Mouse (Mus musculus) forebrain, embryonic 15.5 days (tissue): ENCODE results near the gene Ell. TPM values are rescaled to one million over a fixed set of nuclear protein-coding genes. Genes with fewer than 3 reads are reported as not detected.
"Not testable (repeated sequence)": the region's sequence is repeated elsewhere in the genome, so short reads cannot be mapped to it uniquely, and the experiment has no call there.

Experiments
- ATAC-seq: fragments of 200-750 bp; cut with Nextera tagmentation; replicated peaks from 2 replicates; pipeline ENCODE4 v1.8.0; 2017; ENCODE audit warnings: mild to moderate bottlenecking, moderate TSS enrichment, moderate library complexity
- H3K27ac ChIP-seq: fragments of 300-500 bp; sonication (generic); replicated peaks from 2 replicates; pipeline ENCODE4 v1.5.1; 2015; ENCODE audit warnings: mild to moderate bottlenecking, inconsistent platforms
- H3K27me3 ChIP-seq: fragments of 300-500 bp; sonication (generic); 2 replicates; pipeline ENCODE4 v1.6.1; 2015; ENCODE audit warnings: inconsistent platforms
- H3K36me3 ChIP-seq: fragments of 300-500 bp; sonication (generic); 2 replicates; pipeline ENCODE4 v1.6.1; 2015; ENCODE audit warnings: mild to moderate bottlenecking, inconsistent platforms
- H3K4me1 ChIP-seq: fragments of 300-500 bp; sonication (generic); 2 replicates; pipeline ENCODE4 v1.6.1; 2015; ENCODE audit warnings: inconsistent platforms
- H3K4me2 ChIP-seq: fragments of 300-500 bp; sonication (generic); replicated peaks from 2 replicates; pipeline ENCODE4 v1.6.1; 2015; ENCODE audit warnings: mild to moderate bottlenecking, inconsistent platforms
- H3K4me3 ChIP-seq: fragments of 300-500 bp; sonication (generic); 2 replicates; pipeline ENCODE4 v1.5.1; 2015; ENCODE audit warnings: mild to moderate bottlenecking, inconsistent platforms
- H3K9ac ChIP-seq: fragments of 300-500 bp; sonication (generic); replicated peaks from 2 replicates; pipeline ENCODE4 v1.6.1; 2015; ENCODE audit warnings: mild to moderate bottlenecking, inconsistent platforms
- H3K9me3 ChIP-seq: fragments of 300-500 bp; sonication (generic); 2 replicates; pipeline ENCODE4 v1.6.1; 2016; ENCODE audit warnings: inconsistent platforms
- WGBS: fragments of 180-500 bp; shearing (Covaris S2); methylation state at CpG from one replicate; pipeline ENCODE4 v1.1.7; 2015; ENCODE audit warnings: mixed read lengths; 5-methylcytosine and 5-hydroxymethylcytosine counted together
- polyA plus RNA-seq: library from polyadenylated mRNA; unstranded; fragments of >200 nt; fragmentation: Nextera tagmentation; extraction: Ambion mirVana; gene quantifications from 2 replicates; pipeline ENCODE4 v1.2.1, GENCODE M21; 2015

Ell gene
- polyA plus RNA-seq, 1 experiment from 2014 or later = 19.2 TPM

DNA sequence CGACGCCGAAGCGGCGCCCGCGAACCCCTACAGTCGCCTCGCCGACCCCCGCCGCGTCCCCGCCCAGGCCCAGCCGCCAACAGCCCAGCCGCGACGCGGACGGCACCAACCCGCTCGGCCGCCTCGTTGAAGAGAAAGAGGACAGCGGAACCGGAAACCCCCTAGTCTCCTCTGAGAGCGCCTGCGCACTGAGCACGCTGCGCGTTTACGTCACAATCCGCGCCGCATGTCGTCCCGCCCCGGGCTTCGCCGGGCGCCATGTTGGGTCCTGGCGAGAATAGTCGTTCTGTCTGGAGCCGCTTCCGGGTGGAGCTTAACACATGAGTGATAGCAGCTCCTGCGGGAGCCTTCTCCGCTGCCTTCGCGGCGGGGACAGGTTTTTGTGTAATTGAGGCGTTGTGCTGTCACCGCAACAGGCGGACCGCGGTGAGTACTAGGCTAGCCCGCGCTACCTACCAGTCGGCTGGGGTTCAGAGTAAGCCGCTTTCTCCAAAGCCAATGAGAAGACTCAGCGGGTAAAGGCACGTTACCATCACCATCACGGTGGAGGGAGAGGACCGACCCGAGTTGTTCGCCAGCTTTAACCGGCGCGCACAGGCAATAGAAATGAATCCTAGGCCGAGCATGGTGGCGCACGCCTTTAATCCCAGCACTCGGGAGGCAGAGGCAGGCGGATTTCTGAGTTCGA lies 28.9 kb upstream of the Ell start, which contains the start of gene Uba52:
Gene Uba52 (minus strand): TSS at position 574 of the 688 bp plus-strand sequence.
- Histone ChIP-seq H3K4me1 (peaks cover 32% of the 10 kb centered on the region), H3K4me3 (peak within 1 kb of the TSS; percentile 84), H3K27me3 (no peaks in the 10 kb centered on the region), H3K27ac (peak within 1 kb of the TSS; percentile 99), H3K9me3 (no peaks in the 10 kb centered on the region), H3K4me2 (peak within 1 kb of the TSS; percentile 97), H3K9ac (peak within 1 kb of the TSS; percentile 89), H3K36me3 (peaks cover 28% of the 10 kb centered on the region)
- peak; percentile 88 for ATAC-seq
- 1% methylated on average over 74 of the region's 74 CpGs for WGBS

DNA sequence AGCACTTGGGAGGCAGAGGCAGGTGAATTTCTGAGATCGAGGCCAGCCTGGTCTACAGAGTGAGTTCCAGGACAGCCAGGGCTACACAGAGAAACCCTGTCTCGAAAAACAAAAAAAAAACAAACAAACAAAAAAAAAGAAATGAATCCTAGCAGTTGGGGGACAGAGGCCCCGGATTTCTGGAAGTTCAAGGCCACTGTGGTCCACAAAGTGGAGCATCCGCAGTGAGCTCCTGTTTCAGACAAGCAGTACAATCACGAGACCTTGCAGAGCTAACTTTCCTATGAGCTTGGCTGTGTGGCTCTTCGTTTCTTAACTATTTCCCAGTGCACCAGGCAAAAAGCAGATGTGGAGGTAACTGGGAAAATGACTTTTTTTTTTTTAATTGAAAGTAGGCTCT lies 28.1 kb upstream of the Ell start:
- H3K9ac ChIP-seq = peak overlapping the region; percentile 89; the same call in 1 of the 2 replicates
- peaks cover 29% of the 10 kb centered on the region for H3K36me3 ChIP-seq
- H3K27me3 ChIP-seq, ATAC-seq, H3K9me3 ChIP-seq: not testable (repeated sequence)
- H3K4me1 ChIP-seq = peaks cover 25% of the 10 kb centered on the region
- peak overlapping the region; percentile 97 for H3K4me2 ChIP-seq
- peak overlapping the region; percentile 99; the same call in 1 of the 2 replicates for H3K27ac ChIP-seq
- H3K4me3 ChIP-seq = peak overlapping the region; percentile 84
- WGBS = 85% methylated on average over 6 of the region's 6 CpGs

DNA sequence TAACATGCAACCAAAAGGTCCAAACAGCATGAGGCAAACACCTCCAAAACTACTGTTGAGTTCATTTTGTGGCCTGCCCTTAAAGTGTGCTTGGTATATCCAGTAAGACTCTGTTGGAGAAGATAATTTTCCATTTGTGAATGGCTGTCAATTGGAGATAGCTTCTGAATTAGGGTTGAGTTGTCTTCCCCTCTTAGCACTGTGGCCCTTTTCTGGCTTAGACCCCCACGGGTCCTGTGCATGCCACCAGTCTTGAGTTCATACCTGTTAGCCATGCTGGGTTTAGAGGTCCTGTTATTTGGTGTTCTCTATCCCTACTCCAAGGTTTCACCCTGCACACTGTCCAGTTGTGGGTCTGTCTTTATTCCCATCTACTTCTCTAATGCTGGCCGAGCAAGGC lies 27.5 kb upstream of the Ell start:
- H3K4me1 ChIP-seq = peaks cover 23% of the 10 kb centered on the region
- H3K27ac ChIP-seq = no peak overlapping the region
- peaks cover 34% of the 10 kb centered on the region for H3K36me3 ChIP-seq
- no peak overlapping the region for H3K4me3 ChIP-seq
- no peak for ATAC-seq
- no peaks in the 10 kb centered on the region for H3K9me3 ChIP-seq
- WGBS = 100% methylated on average over 2 of the region's 2 CpGs
- H3K27me3 ChIP-seq = no peaks in the 10 kb centered on the region
- no peak overlapping the region for H3K4me2 ChIP-seq
- H3K9ac ChIP-seq = no peak overlapping the region

DNA sequence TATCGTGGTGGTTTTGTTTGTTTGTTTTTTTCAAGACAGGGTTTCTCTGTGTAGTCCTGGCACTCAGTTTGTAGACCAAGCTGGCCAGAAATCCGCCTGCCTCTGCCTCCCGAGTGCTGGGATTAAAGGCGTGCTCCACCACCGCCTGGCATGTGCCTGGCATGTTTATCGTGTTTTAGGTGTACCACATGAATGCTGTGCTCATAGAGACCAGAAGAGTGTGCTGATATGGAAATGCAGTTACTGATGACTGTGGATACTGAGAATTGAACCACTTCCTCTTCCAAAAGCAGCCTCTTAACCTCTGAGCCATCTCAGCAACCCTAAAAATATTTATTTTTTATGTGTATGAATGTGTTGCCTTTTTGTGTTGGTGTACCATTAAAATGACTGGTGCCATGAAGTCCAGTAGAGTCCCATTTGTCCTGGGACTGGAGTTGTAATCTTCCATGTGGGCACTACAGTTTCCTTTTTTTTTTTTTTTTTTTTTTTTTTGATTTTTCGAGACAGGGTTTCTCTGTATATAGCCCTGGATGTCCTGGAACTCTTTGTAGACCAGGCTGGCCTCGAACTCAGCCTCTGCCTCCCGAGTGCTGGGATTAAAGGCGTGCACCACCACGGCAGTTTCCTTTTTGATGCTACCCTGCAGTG lies 26.9 kb upstream of the Ell start:
- Histone ChIP-seq H3K4me1 (peaks cover 20% of the 10 kb centered on the region), H3K27ac (no peak overlapping the region), H3K4me2 (no peak overlapping the region), H3K9ac (no peak overlapping the region), H3K4me3 (no peak overlapping the region), H3K27me3 (no peaks in the 10 kb centered on the region), H3K36me3 (peaks cover 28% of the 10 kb centered on the region), H3K9me3 (no peaks in the 10 kb centered on the region)
- ATAC-seq = no peak
- 95% methylated on average over 11 of the region's 11 CpGs for WGBS

DNA sequence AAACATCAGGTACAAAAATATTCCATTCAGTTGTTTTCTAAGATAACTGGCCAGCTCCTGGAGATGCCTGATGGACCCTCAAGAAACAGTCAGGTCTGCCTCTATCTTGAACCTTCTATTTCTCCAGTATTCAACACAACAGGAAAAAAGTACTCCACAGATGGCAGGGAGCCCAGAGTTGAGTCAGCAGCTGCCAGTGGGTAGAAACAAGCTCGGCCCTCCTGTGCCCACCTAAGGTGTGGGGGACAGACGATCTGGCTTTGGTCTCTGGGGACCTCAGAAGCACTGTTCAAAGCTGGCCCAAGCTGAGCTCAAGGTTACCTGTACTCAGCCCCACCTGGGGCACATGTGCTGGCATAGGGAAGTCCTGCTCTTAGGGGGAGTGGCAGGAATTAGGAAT lies 25.8 kb upstream of the Ell start:
- Histone ChIP-seq H3K4me3 (no peak overlapping the region), H3K4me1 (peaks cover 18% of the 10 kb centered on the region), H3K27ac (no peak overlapping the region), H3K9me3 (no peaks in the 10 kb centered on the region), H3K9ac (no peak overlapping the region), H3K36me3 (peaks cover 24% of the 10 kb centered on the region), H3K4me2 (no peak overlapping the region), H3K27me3 (no peaks in the 10 kb centered on the region)
- WGBS = 49% methylated on average over 2 of the region's 2 CpGs
- no peak for ATAC-seq

DNA sequence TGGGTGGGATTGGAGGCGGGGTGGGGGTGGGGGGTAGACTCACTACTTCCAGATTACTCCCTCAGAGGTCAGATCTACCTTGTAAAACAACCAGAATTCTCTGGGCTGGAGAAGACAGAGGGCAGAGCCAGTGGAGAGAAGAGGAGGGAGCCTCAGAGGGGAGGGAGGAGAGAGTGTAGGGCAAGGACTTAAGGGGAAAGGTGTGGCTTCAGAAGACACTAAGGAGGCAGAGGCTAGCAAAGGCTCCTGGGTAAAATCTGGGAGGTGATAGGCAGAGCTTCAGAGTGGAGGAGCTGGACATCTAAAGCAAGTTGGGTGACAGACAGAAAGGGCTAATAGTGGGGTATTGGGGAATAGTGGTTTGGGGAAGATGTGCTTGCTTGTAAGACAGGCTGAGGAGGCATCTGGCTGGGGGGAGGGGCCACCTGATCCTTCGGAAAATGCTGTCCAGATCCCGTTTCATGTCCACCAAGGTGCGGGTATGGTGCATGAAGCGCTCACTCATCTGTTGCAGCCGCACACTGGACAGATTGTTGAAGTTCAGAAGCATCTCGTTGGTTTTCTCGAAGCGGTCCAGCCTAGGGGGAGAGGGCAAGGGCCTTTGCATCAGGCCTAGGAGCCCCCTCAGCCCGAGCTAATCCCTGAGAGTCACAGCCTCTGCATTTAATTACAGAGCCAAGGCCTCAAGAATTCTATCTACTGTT lies 21.2 kb upstream of the Ell start:
- 75% methylated on average over 10 of the region's 10 CpGs for WGBS
- no peak overlapping the region for H3K4me3 ChIP-seq

DNA sequence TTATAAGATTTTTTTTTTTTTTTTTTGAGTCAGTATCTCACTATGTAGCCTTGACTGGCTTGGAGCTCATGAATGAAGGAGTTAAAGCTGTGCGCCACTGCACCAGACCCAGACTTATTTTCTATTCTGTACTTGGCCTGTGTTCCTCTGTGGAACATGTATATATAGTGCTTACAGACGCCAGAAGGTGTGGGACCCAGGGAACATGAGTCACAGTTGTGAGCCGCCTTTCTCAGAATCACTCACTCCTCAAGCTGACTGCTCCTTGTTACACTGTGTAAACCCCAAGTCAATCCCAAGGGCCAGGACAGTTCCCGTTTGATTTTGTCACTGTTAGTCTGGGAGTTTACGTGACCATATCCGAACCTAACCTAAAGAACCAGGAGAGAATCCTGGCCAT lies 20.2 kb upstream of the Ell start:
- ATAC-seq = no peak
- no peak overlapping the region for H3K27ac ChIP-seq
- H3K4me1 ChIP-seq = peaks cover 14% of the 10 kb centered on the region
- no peak overlapping the region for H3K4me3 ChIP-seq
- H3K27me3 ChIP-seq = no peaks in the 10 kb centered on the region
- no peaks in the 10 kb centered on the region for H3K9me3 ChIP-seq
- H3K9ac ChIP-seq = no peak overlapping the region
- H3K36me3 ChIP-seq = peaks cover 14% of the 10 kb centered on the region
- no peak overlapping the region for H3K4me2 ChIP-seq
- WGBS = 96% methylated on average over 6 of the region's 6 CpGs

More for the DNA sequence above, 21.2 kb upstream of the Ell start:
- Histone ChIP-seq H3K27ac (no peak overlapping the region), H3K4me2 (no peak overlapping the region), H3K9ac (no peak overlapping the region), H3K4me1 (peaks cover 11% of the 10 kb centered on the region), H3K9me3 (no peaks in the 10 kb centered on the region), H3K36me3 (peaks cover 19% of the 10 kb centered on the region), H3K27me3 (no peaks in the 10 kb centered on the region)
- ATAC-seq = no peak

DNA sequence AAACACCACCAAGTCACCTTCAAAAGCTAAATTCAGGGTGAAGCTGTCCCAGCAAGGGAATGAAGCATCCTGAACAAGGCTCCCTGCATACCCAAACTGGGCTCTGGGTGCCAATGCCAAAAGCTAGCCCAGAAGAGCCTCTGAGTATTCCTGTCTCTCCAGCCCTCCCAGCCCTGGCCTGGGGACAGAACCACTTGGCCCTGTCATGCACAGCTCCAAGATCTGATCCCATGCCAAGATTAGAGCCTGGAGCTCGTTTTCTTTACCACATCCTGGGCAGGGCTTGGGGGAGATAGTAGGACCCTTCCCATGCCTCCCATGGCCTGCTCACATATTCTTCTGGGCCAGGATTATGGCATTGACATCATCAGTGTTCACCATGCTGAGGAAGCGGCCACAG lies 19.7 kb upstream of the Ell start:
- H3K27ac ChIP-seq = no peak overlapping the region
- no peak overlapping the region for H3K4me3 ChIP-seq
- H3K4me2 ChIP-seq = no peak overlapping the region
- no peak overlapping the region for H3K9ac ChIP-seq
- H3K4me1 ChIP-seq = peaks cover 14% of the 10 kb centered on the region
- no peaks in the 10 kb centered on the region for H3K9me3 ChIP-seq
- WGBS = 66% methylated on average over 2 of the region's 2 CpGs
- no peak for ATAC-seq
- peaks cover 11% of the 10 kb centered on the region for H3K36me3 ChIP-seq
- H3K27me3 ChIP-seq = no peaks in the 10 kb centered on the region

DNA sequence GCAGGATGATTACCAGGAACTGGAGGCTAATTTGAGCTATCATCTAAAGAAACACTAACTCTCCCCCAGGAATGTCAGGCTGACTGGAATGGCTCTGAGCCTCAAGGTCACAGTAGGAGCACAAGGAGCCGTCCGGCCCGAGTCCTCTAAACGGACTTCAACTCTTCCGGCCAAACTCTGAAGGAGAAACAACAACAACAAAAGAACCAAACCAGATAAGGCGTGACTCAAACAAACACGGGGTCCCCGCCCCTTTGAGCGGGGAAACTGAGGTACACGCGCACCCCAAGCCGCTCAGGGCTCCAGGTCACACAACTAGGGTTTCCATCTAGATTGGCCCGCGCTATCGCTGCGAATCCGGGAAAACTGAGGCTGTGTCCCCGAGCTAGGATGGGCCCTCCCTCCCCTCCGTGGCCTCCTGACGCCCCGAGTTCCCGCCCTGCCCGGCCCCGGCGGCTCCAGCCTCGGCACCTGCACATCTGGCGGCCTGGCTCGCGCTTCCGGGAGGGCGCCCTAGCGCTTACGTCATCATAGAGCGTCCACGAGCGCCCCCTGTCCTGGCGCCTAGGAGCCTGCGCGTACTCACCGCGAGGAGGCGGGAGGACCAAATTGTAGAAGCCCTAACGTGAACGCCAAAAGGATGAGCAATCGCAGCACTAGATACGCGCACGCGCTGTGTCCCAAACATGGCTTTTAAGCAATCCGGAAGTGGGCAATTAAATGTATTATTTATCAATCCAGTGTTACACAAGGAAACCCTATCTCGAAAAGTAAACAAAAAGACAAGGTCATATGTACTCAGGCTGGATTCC lies 16.5 kb upstream of the Ell start:
- Histone ChIP-seq H3K4me3 (peak overlapping the region; percentile 76), H3K4me1 (peaks cover 23% of the 10 kb centered on the region), H3K4me2 (peak overlapping the region; percentile 70), H3K9me3 (no peaks in the 10 kb centered on the region), H3K36me3 (peaks cover 5% of the 10 kb centered on the region; the same call in 1 of the 2 replicates), H3K9ac (peak overlapping the region; percentile 78), H3K27ac (peak overlapping the region; percentile 93), H3K27me3 (no peaks in the 10 kb centered on the region)
- under 1% methylated on average over 51 of the region's 51 CpGs for WGBS
- ATAC-seq = peak; percentile 85

DNA sequence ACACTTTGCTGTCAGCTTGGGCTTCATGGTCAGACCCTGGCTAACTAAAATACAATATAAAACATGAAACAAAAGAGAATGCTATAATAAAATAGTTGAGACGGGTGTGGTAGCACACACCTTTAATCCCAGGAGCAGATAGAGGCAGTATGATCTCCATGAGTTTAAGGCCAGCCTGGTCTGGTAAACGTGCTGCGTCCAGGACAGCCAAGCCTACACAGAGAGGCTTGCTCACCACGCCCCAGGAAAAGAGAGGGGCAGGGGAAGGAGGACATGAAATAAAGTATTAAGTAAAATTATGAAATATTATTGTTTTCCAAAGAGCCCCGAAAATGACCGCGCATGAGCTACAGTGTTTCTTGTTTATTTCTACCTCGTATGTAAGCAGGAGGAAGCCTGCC lies 12.1 kb upstream of the Ell start:
- peaks cover 41% of the 10 kb centered on the region for H3K4me1 ChIP-seq
- H3K4me2 ChIP-seq = peak overlapping the region; percentile 59
- H3K9ac ChIP-seq = peak overlapping the region; percentile 91
- peaks cover 13% of the 10 kb centered on the region for H3K36me3 ChIP-seq
- H3K27ac ChIP-seq = peak overlapping the region; percentile 84
- peak overlapping the region; percentile 76 for H3K4me3 ChIP-seq
- no peaks in the 10 kb centered on the region for H3K9me3 ChIP-seq
- WGBS = 2% methylated on average over 8 of the region's 8 CpGs
- ATAC-seq = no peak
- H3K27me3 ChIP-seq = no peaks in the 10 kb centered on the region

DNA sequence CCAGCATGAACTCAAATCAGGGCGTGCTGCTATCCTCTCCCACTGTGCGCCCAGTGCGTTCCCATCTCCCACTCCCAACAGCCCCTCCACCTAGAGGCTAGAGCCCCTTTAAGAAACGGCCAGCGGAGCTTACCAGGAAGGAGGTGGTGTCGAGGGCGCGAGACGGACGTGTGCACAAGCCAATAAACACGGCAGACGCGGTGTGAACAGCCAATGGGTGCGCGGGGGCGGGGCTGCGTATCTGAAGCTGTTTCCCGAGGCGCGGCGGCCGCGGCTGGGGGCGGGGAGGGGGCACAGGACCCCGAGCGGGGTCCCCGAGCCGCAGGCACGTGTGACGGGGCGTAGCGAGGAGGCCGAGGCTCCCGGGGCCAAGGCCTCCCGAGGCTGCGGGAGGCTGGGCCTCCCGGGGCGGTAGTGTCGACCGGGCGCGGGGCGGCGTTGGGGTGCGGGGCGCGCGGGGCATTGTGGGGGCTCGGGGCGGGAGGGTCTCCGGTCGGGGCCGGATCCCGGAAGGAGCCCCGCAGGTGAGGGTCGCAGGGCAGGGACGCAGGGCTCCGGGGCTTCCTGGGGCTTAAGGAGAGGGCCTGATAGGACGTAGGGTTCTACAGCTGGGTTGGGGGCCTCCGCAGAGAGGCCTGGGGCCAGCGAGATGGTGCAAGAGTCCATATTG lies 11.6 kb upstream of the Ell start, which contains the start of the genes Fkbp8 and Kxd1:
Gene Fkbp8 (plus strand): TSS at position 213 of the 670 bp plus-strand sequence.
Gene Kxd1 (minus strand): TSS at position 445 of the 670 bp plus-strand sequence.
- H3K4me2 ChIP-seq = peak within 1 kb of the TSS; percentile 72
- peak within 1 kb of the TSS; percentile 84 for H3K27ac ChIP-seq
- peak within 1 kb of the TSS; percentile 91 for H3K9ac ChIP-seq
- peak; percentile 94 for ATAC-seq
- no peaks in the 10 kb centered on the region for H3K9me3 ChIP-seq
- WGBS = under 1% methylated on average over 61 of the region's 61 CpGs
- peak within 1 kb of the TSS; percentile 76 for H3K4me3 ChIP-seq
- H3K4me1 ChIP-seq = peaks cover 36% of the 10 kb centered on the region
- peaks cover 19% of the 10 kb centered on the region for H3K36me3 ChIP-seq
- no peaks in the 10 kb centered on the region for H3K27me3 ChIP-seq
